Mouse (Mus musculus): ENCODE results near the gene Tas2r108.

Gene Tas2r108

GRCm38 (mm10) chr6:40493229-40493628 lies at the start of gene Tas2r108:
TSS of gene Tas2r108 (plus strand) at chr6:40493529.
- no peak for DNase-seq

- DNase-seq = no peak
Observed at GRCm38 (mm10) chr6:40448626-40449025, 44.7 kb upstream of the Tas2r108 start.

- DNase-seq = no peak
Observed at GRCm38 (mm10) chr6:40454436-40455041, 38.8 kb upstream of the Tas2r108 start.

GRCm38 (mm10) chr6:40465710-40466109 lies 27.6 kb upstream of the Tas2r108 start:
- DNase-seq = peak; percentile 15

GRCm38 (mm10) chr6:40470916-40471719 lies 22.2 kb upstream of the Tas2r108 start, which contains the start of gene Ssbp1:
TSS of gene Ssbp1 (plus strand) at chr6:40471352.
- peak; percentile 97 for DNase-seq

GRCm38 (mm10) chr6:40471720-40472010 lies 21.7 kb upstream of the Tas2r108 start:
- no peak for DNase-seq

GRCm38 (mm10) chr6:40476132-40476531 lies 17.2 kb upstream of the Tas2r108 start:
- DNase-seq = no peak

- peak; percentile 15 for DNase-seq
Observed at GRCm38 (mm10) chr6:40479705-40480104, 13.6 kb upstream of the Tas2r108 start.

GRCm38 (mm10) chr6:40482318-40482717 lies 11.0 kb upstream of the Tas2r108 start:
- no peak for DNase-seq

- no peak for DNase-seq
Observed at GRCm38 (mm10) chr6:40490933-40491332, 2.4 kb upstream of the Tas2r108 start, which contains the start of gene Tas2r137. TSS of gene Tas2r137 (plus strand) at chr6:40491233.

GRCm38 (mm10) chr6:40519408-40519807 lies 26.1 kb downstream of the Tas2r108 start, which contains the start of gene Prss37:
TSS of gene Prss37 (minus strand) at chr6:40519508.
- DNase-seq = no peak

Data from lung, postnatal 36 days (tissue).